Mouse (Mus musculus) left cerebral cortex, postnatal 10 days (tissue): ENCODE data around the gene Pam16. TPM values are rescaled to one million over a fixed set of nuclear protein-coding genes. Genes with fewer than 3 reads are reported as not detected.

Source experiments
- DNase-seq, 2 experiments: peaks; one replicate each; pipeline ENCODE4 v3.0.0; 2021 to 2022; ENCODE audit warnings: low spot score in 2 of 2, mixed read lengths in 1 of 2; ENCODE audit errors: extremely low spot score in 1 of 2
- intact Hi-C: fragments of 180-260 bp; cut with DNase I; formaldehyde crosslinking; loops from one replicate; pipeline ENCODE4 v1.15.1; 2025
- total RNA-seq, 2 experiments: library from RNA; stranded (reverse); gene quantifications; 2 replicates each; pipeline ENCODE4 v1.2.3; 2021

Gene Pam16
- total RNA-seq, 2 experiments from 2014 or later = 78.2 to 86.0 TPM

DNA sequence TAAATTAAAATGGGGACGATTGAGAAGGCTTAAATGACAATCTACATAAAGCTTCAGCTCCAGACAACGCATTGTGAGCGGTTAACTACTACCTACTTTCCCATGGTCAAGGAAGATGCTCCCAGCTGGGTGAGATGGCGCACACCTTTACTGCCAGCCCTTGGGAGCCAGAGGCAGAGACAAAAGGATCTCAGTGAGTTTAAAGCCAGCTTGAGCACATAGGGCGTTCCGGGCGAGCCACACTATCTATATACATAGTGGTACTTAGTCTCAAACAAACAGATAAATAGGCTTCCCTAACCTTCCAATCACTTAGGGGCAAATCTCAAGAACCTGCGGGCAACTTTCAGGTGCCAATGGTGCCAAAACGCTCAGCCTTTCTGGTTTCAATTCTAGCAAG is 714 bp downstream of the Pam16 start:
- intact Hi-C loops = no loop called here

DNA sequence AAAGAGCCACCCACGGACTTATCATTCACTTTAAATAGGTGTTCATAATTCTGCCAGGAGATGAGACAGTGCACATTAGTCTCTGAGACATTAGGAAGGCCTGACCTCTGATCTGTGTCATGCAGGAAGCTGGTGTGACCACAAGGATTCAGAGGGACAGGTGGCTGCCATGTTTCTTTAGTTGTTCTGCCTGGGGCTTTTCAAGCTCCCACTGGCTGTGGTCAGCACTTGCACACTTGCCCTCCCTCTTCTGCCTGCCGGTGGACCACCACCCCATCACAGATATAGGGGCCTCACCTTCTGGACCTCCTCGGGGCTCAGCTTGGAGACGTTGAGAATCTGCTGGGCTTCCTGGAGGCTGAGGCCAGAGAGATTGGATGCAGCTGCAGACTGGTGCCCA is 8.0 kb downstream of the Pam16 start:
- intact Hi-C loops = no loop called here
- no peak for DNase-seq

More for the DNA sequence above, 714 bp downstream of the Pam16 start:
- DNase-seq = no peak

DNA sequence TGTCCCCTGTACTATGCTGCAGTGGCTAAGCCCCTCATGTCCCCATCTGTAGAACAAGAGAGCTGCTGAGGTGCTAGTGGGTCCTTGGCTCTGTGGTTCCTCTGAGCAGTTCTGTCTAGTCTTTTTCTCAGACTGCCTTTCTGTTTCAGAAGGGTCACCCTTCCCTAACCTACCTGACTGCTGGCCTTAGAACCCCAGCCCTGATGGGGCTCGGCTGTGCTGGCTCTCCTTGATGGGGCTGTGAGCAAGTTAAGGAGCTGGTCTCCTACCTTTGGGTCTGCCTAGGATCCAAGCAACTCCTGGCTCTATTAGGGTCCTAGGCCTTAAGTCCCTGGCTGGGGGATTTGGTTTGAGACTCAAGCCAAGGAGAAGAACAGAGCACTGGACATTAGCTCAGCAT is 9.5 kb downstream of the Pam16 start:
- no peak for DNase-seq
- intact Hi-C loops = no loop called here

DNA sequence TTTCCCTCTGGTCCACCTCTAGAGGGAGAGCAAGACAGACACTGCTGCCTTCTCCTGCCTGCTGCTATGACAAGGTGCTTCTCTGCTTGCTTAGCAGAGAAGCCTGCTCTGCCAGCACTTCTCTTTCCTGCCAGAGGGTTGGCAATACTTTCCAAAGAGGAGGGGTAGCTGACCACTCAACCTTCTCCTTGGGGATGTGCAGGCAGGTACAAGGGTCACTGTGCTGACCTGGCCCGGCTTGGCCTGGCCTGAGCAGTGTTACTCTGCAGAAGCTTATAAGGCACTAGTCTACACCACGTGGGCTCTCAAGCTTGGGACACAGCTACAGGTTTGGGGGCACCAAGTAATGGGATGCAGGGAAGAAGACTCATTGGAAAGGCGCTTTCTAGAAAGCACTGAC is 10.1 kb downstream of the Pam16 start:
- peak in 1 of 2 experiments; percentile 20 for DNase-seq
- intact Hi-C loops = no loop called here

DNA sequence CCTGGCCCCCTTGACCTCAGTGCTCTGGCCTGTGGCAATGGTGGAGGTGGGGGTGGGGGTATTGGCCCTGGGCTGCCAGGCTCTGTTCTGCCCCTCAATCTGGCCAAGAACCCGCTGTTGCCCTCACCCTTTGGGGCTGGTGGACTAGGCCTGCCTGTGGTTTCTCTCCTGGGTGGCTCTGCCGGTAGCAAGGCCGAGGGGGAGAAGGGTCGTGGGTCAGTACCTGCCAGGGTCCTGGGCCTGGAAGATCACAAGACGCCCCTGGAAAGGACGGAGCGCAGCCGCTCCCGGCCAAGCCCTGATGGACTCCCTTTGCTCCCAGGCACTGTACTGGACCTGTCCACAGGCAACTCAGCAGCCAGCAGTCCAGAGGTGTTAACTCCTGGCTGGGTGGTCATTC is 11.1 kb downstream of the Pam16 start:
- peak in 1 of 2 experiments; percentile 27 for DNase-seq

DNA sequence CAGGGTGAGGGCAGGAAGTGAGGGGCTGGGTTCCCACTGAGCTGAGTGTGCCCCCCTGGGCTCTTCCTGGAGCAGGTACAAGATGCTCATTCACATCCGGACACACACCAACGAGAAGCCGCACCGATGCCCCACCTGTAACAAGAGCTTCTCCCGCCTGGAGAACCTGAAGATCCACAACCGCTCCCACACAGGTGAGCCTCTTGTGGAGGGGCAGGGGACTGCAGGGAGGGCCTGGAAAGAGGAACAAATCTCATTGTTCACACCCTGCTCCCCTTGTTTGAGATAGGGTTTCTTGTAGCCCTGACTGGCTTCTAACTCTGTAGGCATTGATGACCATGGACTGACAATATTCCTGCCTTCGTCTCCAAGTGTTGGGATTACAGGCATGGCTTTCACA is 13.1 kb downstream of the Pam16 start:
- intact Hi-C loops = no loop called here
- peak in 1 of 2 experiments; percentile 32 for DNase-seq

More for the DNA sequence above, 11.1 kb downstream of the Pam16 start:
- intact Hi-C loops = no loop called here

DNA sequence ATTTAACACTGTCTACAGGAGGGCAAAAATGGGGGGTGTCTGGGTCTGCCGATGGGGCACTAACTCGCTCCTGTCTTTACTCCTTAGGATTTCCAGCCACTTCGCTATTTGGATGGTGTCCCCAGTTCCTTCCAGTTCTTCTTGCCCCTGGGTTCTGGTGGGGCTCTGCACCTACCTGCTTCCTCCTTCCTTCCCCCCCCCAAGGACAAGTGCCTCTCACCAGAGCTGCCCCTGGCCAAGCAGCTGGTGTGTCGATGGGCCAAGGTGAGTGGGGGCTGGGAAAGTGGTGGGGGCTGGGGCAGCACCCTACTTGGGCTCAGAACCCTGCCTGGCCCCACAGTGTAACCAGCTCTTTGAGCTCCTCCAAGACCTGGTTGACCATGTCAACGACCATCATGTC is 13.6 kb downstream of the Pam16 start:
- intact Hi-C loops = no loop called here
- peak in 1 of 2 experiments; percentile 20 for DNase-seq

DNA sequence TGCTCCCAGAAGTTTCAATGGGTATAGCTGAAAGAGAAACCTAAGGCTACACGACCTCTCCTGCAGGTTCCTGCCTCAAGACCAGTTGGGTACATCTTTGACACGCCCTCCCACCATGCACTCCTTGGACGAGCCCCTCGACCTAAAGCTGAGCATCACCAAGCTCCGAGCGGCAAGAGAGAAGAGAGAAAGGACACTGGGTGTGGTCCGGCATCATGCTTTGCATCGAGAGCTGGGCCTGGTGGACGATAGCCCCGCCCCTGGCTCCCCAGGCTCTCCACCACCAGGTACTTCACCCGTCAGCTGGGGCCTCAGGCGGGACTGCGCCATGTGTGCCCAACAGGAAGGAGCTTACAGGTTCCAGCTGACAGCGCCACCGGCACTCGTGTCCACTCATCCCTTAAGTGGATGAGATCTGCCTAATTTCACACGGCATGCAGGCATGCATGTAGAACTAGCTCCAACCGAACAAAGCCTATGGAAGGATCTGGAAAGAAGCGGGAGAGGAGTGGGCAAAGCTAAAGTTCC is 16.2 kb downstream of the Pam16 start:
- DNase-seq = no peak
- intact Hi-C loops = loop anchor here (5.0 to 10.0 kb wide), 3 partner anchors 41 to 294 kb away; no protein-coding TSS in a partner anchor

DNA sequence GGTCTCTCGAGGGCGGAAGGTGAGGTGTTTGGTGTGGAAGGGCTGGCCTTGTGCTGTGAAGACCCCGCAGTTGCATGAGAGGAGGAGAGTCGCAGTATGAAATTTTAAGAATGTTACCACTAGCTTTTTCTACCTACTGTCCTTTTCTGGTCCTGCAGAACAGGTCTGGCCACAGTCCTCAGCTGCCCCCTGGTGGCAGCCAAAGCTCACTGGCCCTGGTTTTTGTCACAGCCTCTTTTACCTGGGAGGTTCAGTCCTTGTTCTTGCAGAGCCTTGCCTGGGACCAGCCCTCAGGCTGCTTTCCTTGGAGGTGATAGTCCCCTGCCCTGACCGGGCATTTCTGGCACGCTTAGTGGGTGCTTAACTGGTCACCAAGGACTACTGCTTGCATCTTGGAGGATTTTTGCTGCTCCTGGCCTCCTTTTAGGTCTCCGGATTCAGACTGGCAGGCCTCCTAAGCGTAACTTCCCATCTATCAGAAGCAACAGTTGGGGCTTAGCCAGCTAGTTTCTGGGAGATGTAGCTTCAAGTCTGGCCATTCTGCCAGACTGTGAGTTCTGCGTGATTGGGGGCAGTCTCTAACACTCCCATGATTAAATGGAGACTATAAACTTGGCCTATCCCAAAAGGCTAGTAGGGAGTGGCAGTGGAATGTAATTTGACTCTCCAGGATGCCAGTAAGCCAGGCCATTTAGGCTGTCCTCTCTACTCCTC is 16.8 kb downstream of the Pam16 start:
- DNase-seq = peak; percentile 73 to 82
- intact Hi-C loops = loop anchor here (5.0 to 10.0 kb wide), 3 partner anchors 41 to 293 kb away; no protein-coding TSS in a partner anchor

DNA sequence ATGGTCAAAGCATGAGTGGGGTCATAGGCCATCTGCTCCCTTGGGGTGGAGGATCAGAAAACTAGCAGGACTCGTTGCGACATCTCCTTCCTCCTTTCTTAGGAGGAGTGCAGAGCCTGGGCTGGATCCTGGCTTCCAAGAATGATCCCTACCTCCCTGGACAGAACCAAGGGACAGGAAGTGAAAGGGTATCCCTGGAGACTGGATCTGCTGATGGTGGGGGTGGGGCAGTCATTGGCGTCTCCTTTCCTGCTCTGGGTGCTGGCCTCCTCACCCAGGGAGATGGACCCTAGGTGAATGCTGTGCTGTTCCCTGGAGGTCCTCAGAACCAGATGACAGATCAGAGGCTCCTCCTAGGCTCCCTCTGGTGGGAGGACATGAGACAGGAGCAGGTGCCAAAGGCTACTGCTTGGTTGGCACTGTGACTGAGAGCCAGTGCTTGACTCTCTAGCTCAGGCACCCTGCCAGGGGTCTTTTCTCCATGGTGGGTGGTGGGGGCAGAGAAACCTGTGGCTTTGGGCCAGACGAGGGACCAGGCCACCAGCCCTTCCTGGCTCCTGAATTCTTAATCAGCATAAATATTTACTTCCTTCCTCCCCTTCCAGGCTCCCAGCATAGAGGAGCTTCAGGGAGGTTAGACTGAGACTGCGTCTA is 18.2 kb downstream of the Pam16 start:
- intact Hi-C loops = loop anchor here (5.0 to 10.0 kb wide), 3 partner anchors 39 to 292 kb away; no protein-coding TSS in a partner anchor
- DNase-seq = peak in 1 of 2 experiments; percentile 77

DNA sequence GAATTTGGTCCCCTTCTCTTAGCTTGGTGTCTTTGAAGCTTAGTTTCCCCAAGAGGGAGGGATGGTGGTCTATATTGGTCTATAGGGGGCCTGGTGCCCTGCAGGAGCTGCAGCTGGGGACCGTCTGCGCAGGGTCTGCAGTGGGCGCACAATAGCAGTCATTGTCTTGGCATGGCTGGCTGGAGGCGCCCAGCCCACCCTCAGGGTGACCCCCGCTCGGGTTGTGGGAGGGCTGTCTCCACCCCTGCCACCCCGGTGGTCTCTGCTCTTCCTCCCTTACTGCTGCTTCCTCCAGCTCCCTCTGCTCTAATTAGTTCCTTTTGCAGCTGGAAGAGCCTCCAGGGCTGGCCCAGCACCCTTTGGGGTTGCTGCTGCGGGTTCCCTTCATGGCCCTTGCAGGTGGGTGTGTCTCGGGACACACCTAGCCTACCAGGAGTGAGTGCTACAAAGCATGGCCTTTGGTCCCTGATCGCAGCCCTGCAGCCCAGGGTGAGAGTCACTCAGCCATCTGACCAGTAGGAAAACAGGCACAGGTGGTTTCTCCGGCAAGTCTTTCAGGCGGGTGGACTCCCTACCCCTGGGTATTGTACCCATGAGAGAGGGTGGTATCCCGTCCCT is 19.2 kb downstream of the Pam16 start:
- intact Hi-C loops = loop anchor here (5.0 to 10.0 kb wide), 3 partner anchors 38 to 291 kb away; no protein-coding TSS in a partner anchor

DNA sequence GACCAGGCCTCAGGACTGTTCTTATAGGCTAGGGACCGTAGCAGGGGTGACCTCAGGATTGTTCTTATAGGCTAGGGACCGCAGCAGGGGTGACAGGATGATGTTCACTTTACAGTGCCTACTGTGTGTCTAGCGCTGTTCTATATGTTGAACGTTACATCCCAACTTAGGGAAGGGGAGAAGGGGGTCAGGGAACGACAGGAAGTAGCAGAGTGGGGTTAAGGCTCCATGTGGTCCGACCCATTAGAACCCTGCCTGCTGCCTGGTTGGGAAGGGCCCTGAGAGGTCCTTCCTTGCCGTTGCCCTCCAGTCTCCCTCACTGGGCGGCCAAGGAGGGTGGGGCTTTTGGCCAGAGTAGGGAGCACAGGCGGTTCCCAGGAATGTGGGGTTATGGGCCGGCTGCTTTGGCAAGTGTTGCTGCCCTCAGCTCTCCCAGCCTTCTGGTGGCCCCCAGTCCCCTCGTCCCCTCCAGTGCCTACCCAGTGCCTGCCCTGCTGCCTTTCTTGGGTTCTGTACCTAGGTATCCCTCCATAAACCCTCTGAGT is 20.4 kb downstream of the Pam16 start:
- DNase-seq = peak in 1 of 2 experiments; percentile 36
- intact Hi-C loops = loop anchor here (10.0 kb wide), 1 partner anchor 290 kb away; no protein-coding TSS in a partner anchor

More for the DNA sequence above, 19.2 kb downstream of the Pam16 start:
- peak in 1 of 2 experiments; percentile 34 for DNase-seq

DNA sequence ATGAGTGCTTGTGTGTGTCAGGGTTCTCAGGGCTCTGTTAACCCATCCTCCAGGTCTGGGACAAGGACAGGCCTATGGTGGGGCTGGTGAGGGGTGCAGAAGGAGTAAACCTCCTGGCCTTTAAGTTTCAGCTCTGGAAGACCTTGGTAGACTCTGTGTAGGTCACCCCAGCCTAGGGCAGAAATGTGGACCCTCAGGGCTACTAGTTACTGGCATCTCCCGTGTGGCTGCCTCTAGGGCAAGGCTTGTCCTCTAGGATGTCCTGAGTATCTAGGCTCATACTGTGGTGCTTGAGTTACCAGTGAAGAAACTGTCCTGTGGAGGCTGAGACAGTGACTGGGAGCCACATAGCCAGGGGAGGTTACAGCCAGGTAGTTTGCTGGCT is 21.3 kb downstream of the Pam16 start:
- DNase-seq = no peak
- intact Hi-C loops = loop anchor here (10.0 kb wide), 1 partner anchor 289 kb away; no protein-coding TSS in a partner anchor

DNA sequence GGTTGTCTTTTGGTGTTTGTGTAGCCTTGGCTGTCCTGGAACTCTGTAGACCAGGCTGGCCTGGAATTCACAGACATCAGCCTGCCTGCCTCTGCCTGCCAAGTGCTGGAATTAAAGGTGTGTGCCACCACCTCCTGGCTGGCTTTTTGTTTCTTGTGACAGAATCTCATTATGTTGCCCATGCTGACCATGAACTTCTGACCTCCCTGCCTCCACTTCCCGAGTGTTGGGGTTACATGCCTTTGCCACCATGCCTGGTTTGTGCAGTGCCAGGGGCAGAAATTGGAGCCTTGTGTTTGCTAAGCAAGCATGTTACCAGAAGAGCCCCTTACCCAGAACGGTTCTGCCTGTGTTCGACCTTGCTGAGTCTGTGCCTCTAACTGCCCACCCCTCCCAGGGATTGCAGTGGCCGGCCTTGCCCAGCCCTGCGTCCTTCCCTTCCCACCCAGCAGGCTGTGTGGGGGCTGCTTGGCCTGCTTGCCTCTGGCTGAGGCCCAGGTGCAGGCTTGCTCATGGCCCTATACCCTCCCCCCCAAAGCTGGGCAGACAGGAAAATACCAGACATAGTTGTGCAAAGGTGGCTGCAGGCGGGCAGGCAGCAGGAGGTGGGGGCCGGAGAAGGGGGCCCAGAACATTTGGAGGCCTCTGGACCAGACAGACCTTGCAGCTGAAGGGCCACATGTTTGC is 21.9 kb downstream of the Pam16 start:
- intact Hi-C loops = loop anchor here (10.0 kb wide), 1 partner anchor 288 kb away; no protein-coding TSS in a partner anchor
- DNase-seq = peak in 1 of 2 experiments; percentile 37

DNA sequence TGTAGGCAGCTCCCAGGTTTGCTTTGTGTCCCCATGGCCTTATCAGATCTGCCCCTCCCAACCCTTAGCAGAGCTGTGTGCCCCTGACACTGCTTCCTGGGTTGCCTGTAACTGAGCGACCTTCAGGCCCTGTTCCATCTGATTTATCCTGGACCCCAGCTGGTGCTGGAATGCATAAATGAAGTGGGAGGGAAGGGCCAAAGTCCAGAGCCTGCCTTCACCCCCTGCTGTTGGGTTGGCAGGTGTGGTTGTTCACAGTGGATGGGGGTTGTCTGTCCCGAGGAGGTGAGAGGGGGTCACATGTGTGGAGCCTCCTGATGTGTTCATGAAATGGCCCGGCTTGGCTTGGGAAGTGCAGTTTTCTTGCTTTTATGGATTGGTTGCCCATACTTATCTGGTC is 22.6 kb downstream of the Pam16 start:
- peak in 1 of 2 experiments; percentile 43 for DNase-seq
- intact Hi-C loops = loop anchor here (10.0 kb wide), 1 partner anchor 287 kb away; no protein-coding TSS in a partner anchor

DNA sequence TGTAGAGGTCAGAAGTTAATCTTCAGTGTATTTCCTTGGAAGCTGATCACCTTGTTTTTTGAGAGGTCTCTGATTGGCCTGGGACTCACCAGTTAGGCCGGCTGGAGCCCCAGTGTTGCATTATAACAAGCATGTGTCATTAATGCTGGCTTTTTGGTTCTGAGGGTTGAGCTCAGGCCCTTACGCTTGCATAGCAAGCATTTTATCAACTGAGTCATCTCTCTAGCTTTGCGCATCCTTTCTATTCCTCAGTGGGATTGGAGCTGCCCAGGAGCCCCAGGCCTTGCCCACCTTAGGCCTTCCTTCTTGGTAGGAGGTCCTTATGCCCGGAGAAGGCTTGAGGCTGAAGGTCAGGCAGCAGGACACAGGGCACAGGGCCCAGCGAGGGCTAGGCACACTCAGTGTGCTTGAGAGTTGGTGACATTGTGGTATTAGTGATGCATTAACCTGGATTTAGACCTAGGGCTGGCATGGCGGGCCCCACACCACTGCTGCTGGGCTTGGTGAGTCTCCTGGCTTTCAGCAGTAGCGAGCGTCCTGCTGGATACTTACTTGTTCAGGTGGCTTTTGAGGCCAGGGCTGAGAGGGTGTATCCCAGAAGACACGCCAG is 24.0 kb downstream of the Pam16 start:
- intact Hi-C loops = loop anchor here (10.0 kb wide), 1 partner anchor 286 kb away; no protein-coding TSS in a partner anchor
- peak in 1 of 2 experiments; percentile 12 for DNase-seq

DNA sequence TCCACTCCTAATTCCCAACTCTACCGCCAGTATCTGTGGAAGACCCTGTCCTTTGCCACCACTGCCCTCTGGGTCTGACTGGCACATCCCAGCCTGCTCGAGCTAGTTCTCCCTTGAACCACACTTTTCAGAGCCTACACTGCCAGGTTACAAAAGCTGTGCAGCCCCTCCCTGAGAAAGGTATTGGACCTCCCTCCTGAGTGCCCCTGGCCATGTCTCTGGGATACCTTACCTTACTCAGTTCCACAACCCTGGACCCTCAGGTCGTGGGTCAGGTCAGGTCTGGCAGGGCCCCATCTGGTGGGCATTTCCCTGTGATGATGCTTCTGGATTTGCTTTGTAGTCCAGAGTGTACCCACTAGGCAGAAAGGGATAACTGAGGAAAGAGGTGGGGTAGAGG is 25.2 kb downstream of the Pam16 start:
- DNase-seq = peak in 1 of 2 experiments; percentile 16
- intact Hi-C loops = loop anchor here (10.0 kb wide), 1 partner anchor 285 kb away; no protein-coding TSS in a partner anchor
